Mouse (Mus musculus) limb, embryonic 13.5 days (tissue): ENCODE data around the gene Elk4. TPM values are rescaled to one million over a fixed set of nuclear protein-coding genes. Genes with fewer than 3 reads are reported as not detected.

Experiments used
- ATAC-seq: fragments of 200-750 bp; cut with Nextera tagmentation; 2 replicates; pipeline ENCODE4 v1.8.0; 2017; ENCODE audit warnings: low read depth, moderate number of reproducible peaks, moderate TSS enrichment; ENCODE audit not compliant: low FRiP score
- H3K27ac ChIP-seq: fragments of 300-500 bp; sonication (generic); 2 replicates; pipeline ENCODE4 v1.5.1; 2015; ENCODE audit warnings: inconsistent platforms, mild to moderate bottlenecking, moderate library complexity
- H3K27me3 ChIP-seq: fragments of 300-500 bp; sonication (generic); 2 replicates; pipeline ENCODE4 v1.6.1; 2015; ENCODE audit warnings: mild to moderate bottlenecking, inconsistent platforms
- H3K36me3 ChIP-seq: fragments of 300-500 bp; sonication (generic); 2 replicates; pipeline ENCODE4 v1.6.1; 2015; ENCODE audit warnings: inconsistent platforms, mild to moderate bottlenecking, moderate library complexity
- H3K4me1 ChIP-seq: fragments of 300-500 bp; sonication (generic); 2 replicates; pipeline ENCODE4 v1.6.1; 2015; ENCODE audit warnings: inconsistent platforms
- H3K4me2 ChIP-seq: fragments of 300-500 bp; sonication (generic); replicated peaks from 2 replicates; pipeline ENCODE4 v1.6.1; 2015; ENCODE audit warnings: inconsistent platforms, mild to moderate bottlenecking, moderate library complexity
- H3K4me3 ChIP-seq: fragments of 300-500 bp; sonication (generic); 2 replicates; pipeline ENCODE4 v1.5.1; 2015; ENCODE audit warnings: moderate library complexity, mild to moderate bottlenecking, inconsistent platforms
- H3K9ac ChIP-seq: fragments of 300-500 bp; sonication (generic); 2 replicates; pipeline ENCODE4 v1.6.1; 2015; ENCODE audit warnings: mild to moderate bottlenecking, inconsistent platforms
- H3K9me3 ChIP-seq: fragments of 300-500 bp; sonication (generic); 2 replicates; pipeline ENCODE4 v1.6.1; 2016; ENCODE audit warnings: inconsistent platforms
- WGBS: fragments of 180-500 bp; shearing (Covaris S2); methylation state at CpG from one replicate; pipeline ENCODE4 v1.1.7; 2015; 5-methylcytosine and 5-hydroxymethylcytosine counted together
- polyA plus RNA-seq: library from polyadenylated mRNA; unstranded; fragments of >200 nt; fragmentation: Nextera tagmentation; extraction: Ambion mirVana; gene quantifications from 2 replicates; pipeline ENCODE4 v1.2.1, GENCODE M21; 2015

The Elk4 gene
- polyA plus RNA-seq, 1 experiment from 2014 or later: 20.2 TPM

GRCm38 (mm10) chr1:132060036-132060769, 52.8 kb downstream of the Elk4 start:
- no peak overlapping the region for H3K4me2 ChIP-seq
- no peaks in the 10 kb centered on the region for H3K9me3 ChIP-seq
- no peak overlapping the region for H3K9ac ChIP-seq
- no peak overlapping the region for H3K4me3 ChIP-seq
- no peaks in the 10 kb centered on the region for H3K36me3 ChIP-seq
- WGBS: 59% methylated on average over 7 of the region's 7 CpGs
- peaks cover 11% of the 10 kb centered on the region for H3K27me3 ChIP-seq
- no peak overlapping the region for H3K27ac ChIP-seq
- ATAC-seq: no peak
- H3K4me1 ChIP-seq: peaks cover 8% of the 10 kb centered on the region; the same call in 1 of the 2 replicates

GRCm38 (mm10) chr1:132061750-132062541, 54.5 kb downstream of the Elk4 start:
- Histone ChIP-seq H3K4me2 (no peak overlapping the region), H3K9ac (no peak overlapping the region), H3K27ac (no peak overlapping the region), H3K4me3 (no peak overlapping the region), H3K36me3 (no peaks in the 10 kb centered on the region), H3K27me3 (peaks cover 28% of the 10 kb centered on the region), H3K9me3 (no peaks in the 10 kb centered on the region), H3K4me1 (peaks cover 6% of the 10 kb centered on the region)
- ATAC-seq: no peak
- WGBS: 37% methylated on average over 6 of the region's 6 CpGs

- Histone ChIP-seq H3K4me1 (peaks cover 16% of the 10 kb centered on the region), H3K4me2 (no peak overlapping the region), H3K9ac (no peak overlapping the region), H3K36me3 (no peaks in the 10 kb centered on the region), H3K27me3 (peaks cover 40% of the 10 kb centered on the region), H3K27ac (no peak overlapping the region), H3K9me3 (no peaks in the 10 kb centered on the region), H3K4me3 (no peak overlapping the region)
- no peak for ATAC-seq
- 82% methylated on average over 4 of the region's 4 CpGs for WGBS
These were observed 55.7 kb downstream of the Elk4 start for GRCm38 (mm10) chr1:132063096-132063495.

GRCm38 (mm10) chr1:132065001-132065400, 57.6 kb downstream of the Elk4 start:
- no peaks in the 10 kb centered on the region for H3K9me3 ChIP-seq
- peaks cover 19% of the 10 kb centered on the region for H3K4me1 ChIP-seq
- no peak overlapping the region for H3K4me2 ChIP-seq
- no peak for ATAC-seq
- peaks cover 59% of the 10 kb centered on the region for H3K27me3 ChIP-seq
- 59% methylated on average over 1 of the region's 1 CpGs for WGBS
- H3K4me3 ChIP-seq: no peak overlapping the region
- no peak overlapping the region for H3K9ac ChIP-seq
- no peak overlapping the region for H3K27ac ChIP-seq
- H3K36me3 ChIP-seq: no peaks in the 10 kb centered on the region

- Histone ChIP-seq H3K9me3 (no peaks in the 10 kb centered on the region), H3K4me3 (no peak overlapping the region), H3K4me1 (peaks cover 24% of the 10 kb centered on the region), H3K9ac (no peak overlapping the region), H3K27ac (no peak overlapping the region), H3K27me3 (peaks cover 61% of the 10 kb centered on the region), H3K36me3 (no peaks in the 10 kb centered on the region), H3K4me2 (no peak overlapping the region)
- WGBS: 74% methylated on average over 8 of the region's 8 CpGs
- no peak for ATAC-seq
These were observed 58.2 kb downstream of the Elk4 start for GRCm38 (mm10) chr1:132065475-132066172.

GRCm38 (mm10) chr1:132067261-132068255, 60.2 kb downstream of the Elk4 start, which contains the start of gene Mfsd4a:
Gene Mfsd4a, minus strand, starts transcription at chr1:132068062.
- peak within 1 kb of the TSS; percentile 53 for H3K4me3 ChIP-seq
- H3K9me3 ChIP-seq: no peaks in the 10 kb centered on the region
- H3K9ac ChIP-seq: peak within 1 kb of the TSS; percentile 72
- WGBS: 3% methylated on average over 58 of the region's 80 CpGs
- ATAC-seq: no peak
- H3K4me1 ChIP-seq: peaks cover 26% of the 10 kb centered on the region
- H3K36me3 ChIP-seq: no peaks in the 10 kb centered on the region
- H3K27ac ChIP-seq: no peak within 1 kb of the TSS
- H3K27me3 ChIP-seq: peaks cover 61% of the 10 kb centered on the region
- peak within 1 kb of the TSS; percentile 94 for H3K4me2 ChIP-seq

GRCm38 (mm10) chr1:132069436-132069835, 62.0 kb downstream of the Elk4 start:
- Histone ChIP-seq H3K4me2 (no peak overlapping the region), H3K36me3 (no peaks in the 10 kb centered on the region), H3K27me3 (peaks cover 57% of the 10 kb centered on the region), H3K27ac (no peak overlapping the region), H3K4me1 (peaks cover 26% of the 10 kb centered on the region), H3K9ac (no peak overlapping the region), H3K9me3 (no peaks in the 10 kb centered on the region), H3K4me3 (no peak overlapping the region)
- ATAC-seq: no peak
- 82% methylated on average over 8 of the region's 8 CpGs for WGBS

- Histone ChIP-seq H3K4me3 (no peak overlapping the region), H3K4me2 (0 out of 2 replicates have a peak overlapping the region, but pooled peaks have one; percentile 14), H3K27me3 (peaks cover 46% of the 10 kb centered on the region), H3K9me3 (no peaks in the 10 kb centered on the region), H3K27ac (no peak overlapping the region), H3K9ac (no peak overlapping the region), H3K4me1 (peaks cover 26% of the 10 kb centered on the region), H3K36me3 (no peaks in the 10 kb centered on the region)
- WGBS: 38% methylated on average over 3 of the region's 3 CpGs
- ATAC-seq: no peak
These were observed 63.3 kb downstream of the Elk4 start for GRCm38 (mm10) chr1:132070659-132071058.

GRCm38 (mm10) chr1:132075576-132075975, 68.2 kb downstream of the Elk4 start:
- Histone ChIP-seq H3K9me3 (no peaks in the 10 kb centered on the region), H3K36me3 (no peaks in the 10 kb centered on the region), H3K4me2 (no peak overlapping the region), H3K9ac (no peak overlapping the region), H3K27ac (no peak overlapping the region), H3K4me3 (no peak overlapping the region), H3K27me3 (no peaks in the 10 kb centered on the region; the same call in 1 of the 2 replicates), H3K4me1 (peaks cover 7% of the 10 kb centered on the region)
- no peak for ATAC-seq
- 84% methylated on average over 10 of the region's 10 CpGs for WGBS

- no peak for ATAC-seq
- Histone ChIP-seq H3K27ac (no peak overlapping the region), H3K4me2 (no peak overlapping the region), H3K36me3 (no peaks in the 10 kb centered on the region), H3K27me3 (no peaks in the 10 kb centered on the region), H3K4me3 (no peak overlapping the region), H3K4me1 (no peaks in the 10 kb centered on the region), H3K9ac (no peak overlapping the region), H3K9me3 (no peaks in the 10 kb centered on the region)
- WGBS: 94% methylated on average over 2 of the region's 2 CpGs
These were observed 71.0 kb downstream of the Elk4 start for GRCm38 (mm10) chr1:132078413-132078812.
